Mouse (Mus musculus): ENCODE measurements around the gene Slc6a14. TPM values are rescaled to one million over a fixed set of nuclear protein-coding genes. Genes with fewer than 3 reads are reported as not detected.

Slc6a14 gene
- 0.23 and 0.67 TPM in 2 replicates for polyA plus RNA-seq (2014; fragmentation: Nextera tagmentation; extraction: Ambion mirVana)

- no peak within 1 kb of the TSS for H3K27ac ChIP-seq (replicated peaks; ENCODE audit: low read depth, low read length)
- no peak within 1 kb of the TSS for H3K4me2 ChIP-seq (ENCODE audit: low read depth, severe bottlenecking)
- no peaks in the 10 kb centered on the region for H3K9me3 ChIP-seq (ENCODE audit: control insufficient read depth, low read length)
- ATAC-seq (ENCODE audit: insufficient number of reproducible peaks, low FRiP score, low TSS enrichment, low read depth) (no peak), DNase-seq (ENCODE audit: low spot score) (no peak)
- H3K9ac ChIP-seq (ENCODE audit: low read length) = no peak within 1 kb of the TSS
- H3K4me1 ChIP-seq (ENCODE audit: control insufficient read depth, insufficient read depth, low read length) = no peaks in the 10 kb centered on the region
- H3K36me3 ChIP-seq (ENCODE audit: control insufficient read depth, insufficient read depth, low read length) = no peaks in the 10 kb centered on the region
- H3K27me3 ChIP-seq (ENCODE audit: control insufficient read depth, insufficient read depth, low read length) = no peaks in the 10 kb centered on the region
- H3K4me3 ChIP-seq (ENCODE audit: low read depth, low read length) = no peak within 1 kb of the TSS
- WGBS = 54% methylated on average over 7 of the region's 7 CpGs
Measured at GRCm38 (mm10) chrX:21714829-21715228, at the start of gene Slc6a14. Slc6a14 (plus strand) TSS chrX:21714896.

- Histone ChIP-seq H3K27me3 (ENCODE audit: control insufficient read depth, insufficient read depth, low read length) (no peaks in the 10 kb centered on the region), H3K4me1 (ENCODE audit: control insufficient read depth, insufficient read depth, low read length) (no peaks in the 10 kb centered on the region), H3K27ac (replicated peaks; ENCODE audit: low read depth, low read length) (no peak overlapping the region), H3K36me3 (ENCODE audit: control insufficient read depth, insufficient read depth, low read length) (no peaks in the 10 kb centered on the region), H3K9ac (ENCODE audit: low read length) (no peak overlapping the region), H3K4me3 (ENCODE audit: low read depth, low read length) (no peak overlapping the region), H3K4me2 (ENCODE audit: low read depth, severe bottlenecking) (no peak overlapping the region), H3K9me3 (ENCODE audit: control insufficient read depth, low read length) (no peaks in the 10 kb centered on the region)
- DNase-seq (ENCODE audit: low spot score) (peak; percentile 20), ATAC-seq (ENCODE audit: insufficient number of reproducible peaks, low FRiP score, low TSS enrichment, low read depth) (no peak)
- WGBS = 35% methylated on average over 7 of the region's 7 CpGs
Measured at GRCm38 (mm10) chrX:21670896-21671295, 43.8 kb upstream of the Slc6a14 start.

GRCm38 (mm10) chrX:21695220-21695619 is 19.5 kb upstream of the Slc6a14 start:
- Histone ChIP-seq H3K4me3 (ENCODE audit: low read depth, low read length) (no peak overlapping the region), H3K27me3 (ENCODE audit: control insufficient read depth, insufficient read depth, low read length) (no peaks in the 10 kb centered on the region), H3K9me3 (ENCODE audit: control insufficient read depth, low read length) (no peaks in the 10 kb centered on the region), H3K36me3 (ENCODE audit: control insufficient read depth, insufficient read depth, low read length) (no peaks in the 10 kb centered on the region), H3K4me1 (ENCODE audit: control insufficient read depth, insufficient read depth, low read length) (no peaks in the 10 kb centered on the region), H3K9ac (ENCODE audit: low read length) (no peak overlapping the region), H3K4me2 (ENCODE audit: low read depth, severe bottlenecking) (no peak overlapping the region), H3K27ac (replicated peaks; ENCODE audit: low read depth, low read length) (no peak overlapping the region)
- no peak for ATAC-seq (ENCODE audit: insufficient number of reproducible peaks, low FRiP score, low TSS enrichment, low read depth)
- WGBS = 78% methylated on average over 6 of the region's 6 CpGs
- no peak for DNase-seq (ENCODE audit: low spot score)

- no peak overlapping the region for H3K4me2 ChIP-seq (ENCODE audit: low read depth, severe bottlenecking)
- no peaks in the 10 kb centered on the region for H3K4me1 ChIP-seq (ENCODE audit: control insufficient read depth, insufficient read depth, low read length)
- no peaks in the 10 kb centered on the region for H3K36me3 ChIP-seq (ENCODE audit: control insufficient read depth, insufficient read depth, low read length)
- H3K27ac ChIP-seq (replicated peaks; ENCODE audit: low read depth, low read length) = no peak overlapping the region
- no peak for ATAC-seq (ENCODE audit: insufficient number of reproducible peaks, low FRiP score, low TSS enrichment, low read depth)
- H3K9me3 ChIP-seq (ENCODE audit: control insufficient read depth, low read length) = no peaks in the 10 kb centered on the region
- H3K27me3 ChIP-seq (ENCODE audit: control insufficient read depth, insufficient read depth, low read length) = no peaks in the 10 kb centered on the region
- H3K4me3 ChIP-seq (ENCODE audit: low read depth, low read length) = no peak overlapping the region
- 82% methylated on average over 3 of the region's 3 CpGs for WGBS
- no peak overlapping the region for H3K9ac ChIP-seq (ENCODE audit: low read length)
- no peak for DNase-seq (ENCODE audit: low spot score)
Measured at GRCm38 (mm10) chrX:21695687-21696086, 19.0 kb upstream of the Slc6a14 start.

GRCm38 (mm10) chrX:21701646-21702045 is 13.1 kb upstream of the Slc6a14 start:
- no peak overlapping the region for H3K27ac ChIP-seq (replicated peaks; ENCODE audit: low read depth, low read length)
- H3K27me3 ChIP-seq (ENCODE audit: control insufficient read depth, insufficient read depth, low read length) = no peaks in the 10 kb centered on the region
- DNase-seq (ENCODE audit: low spot score) (no peak), ATAC-seq (ENCODE audit: insufficient number of reproducible peaks, low FRiP score, low TSS enrichment, low read depth) (no peak)
- no peaks in the 10 kb centered on the region for H3K4me1 ChIP-seq (ENCODE audit: control insufficient read depth, insufficient read depth, low read length)
- WGBS = 87% methylated on average over 4 of the region's 4 CpGs
- no peak overlapping the region for H3K4me2 ChIP-seq (ENCODE audit: low read depth, severe bottlenecking)
- H3K9ac ChIP-seq (ENCODE audit: low read length) = no peak overlapping the region
- H3K4me3 ChIP-seq (ENCODE audit: low read depth, low read length) = no peak overlapping the region
- H3K36me3 ChIP-seq (ENCODE audit: control insufficient read depth, insufficient read depth, low read length) = no peaks in the 10 kb centered on the region
- no peaks in the 10 kb centered on the region for H3K9me3 ChIP-seq (ENCODE audit: control insufficient read depth, low read length)

- H3K36me3 ChIP-seq (ENCODE audit: control insufficient read depth, insufficient read depth, low read length) = no peaks in the 10 kb centered on the region
- H3K4me2 ChIP-seq (ENCODE audit: low read depth, severe bottlenecking) = no peak overlapping the region
- H3K9me3 ChIP-seq (ENCODE audit: control insufficient read depth, low read length) = no peaks in the 10 kb centered on the region
- H3K4me1 ChIP-seq (ENCODE audit: control insufficient read depth, insufficient read depth, low read length) = no peaks in the 10 kb centered on the region
- no peaks in the 10 kb centered on the region for H3K27me3 ChIP-seq (ENCODE audit: control insufficient read depth, insufficient read depth, low read length)
- no peak overlapping the region for H3K4me3 ChIP-seq (ENCODE audit: low read depth, low read length)
- DNase-seq (ENCODE audit: low spot score) (no peak), ATAC-seq (ENCODE audit: insufficient number of reproducible peaks, low FRiP score, low TSS enrichment, low read depth) (no peak)
- WGBS = 87% methylated on average over 1 of the region's 1 CpGs
- no peak overlapping the region for H3K9ac ChIP-seq (ENCODE audit: low read length)
- no peak overlapping the region for H3K27ac ChIP-seq (replicated peaks; ENCODE audit: low read depth, low read length)
Measured at GRCm38 (mm10) chrX:21704470-21704869, 10.2 kb upstream of the Slc6a14 start.

- Histone ChIP-seq H3K9ac (ENCODE audit: low read length) (no peak overlapping the region), H3K27ac (replicated peaks; ENCODE audit: low read depth, low read length) (no peak overlapping the region), H3K4me3 (ENCODE audit: low read depth, low read length) (no peak overlapping the region), H3K9me3 (ENCODE audit: control insufficient read depth, low read length) (no peaks in the 10 kb centered on the region), H3K4me2 (ENCODE audit: low read depth, severe bottlenecking) (no peak overlapping the region), H3K4me1 (ENCODE audit: control insufficient read depth, insufficient read depth, low read length) (no peaks in the 10 kb centered on the region), H3K27me3 (ENCODE audit: control insufficient read depth, insufficient read depth, low read length) (no peaks in the 10 kb centered on the region), H3K36me3 (ENCODE audit: control insufficient read depth, insufficient read depth, low read length) (no peaks in the 10 kb centered on the region)
- ATAC-seq (ENCODE audit: insufficient number of reproducible peaks, low FRiP score, low TSS enrichment, low read depth) (no peak), DNase-seq (ENCODE audit: low spot score) (no peak)
- WGBS = 70% methylated on average over 5 of the region's 5 CpGs
Measured at GRCm38 (mm10) chrX:21715293-21715692, 597 bp downstream of the Slc6a14 start.

- H3K27me3 ChIP-seq (ENCODE audit: control insufficient read depth, insufficient read depth, low read length) = no peaks in the 10 kb centered on the region
- no peak overlapping the region for H3K9ac ChIP-seq (ENCODE audit: low read length)
- 94% methylated on average over 2 of the region's 2 CpGs for WGBS
- H3K9me3 ChIP-seq (ENCODE audit: control insufficient read depth, low read length) = no peaks in the 10 kb centered on the region
- DNase-seq (ENCODE audit: low spot score) (no peak), ATAC-seq (ENCODE audit: insufficient number of reproducible peaks, low FRiP score, low TSS enrichment, low read depth) (no peak)
- no peaks in the 10 kb centered on the region for H3K4me1 ChIP-seq (ENCODE audit: control insufficient read depth, insufficient read depth, low read length)
- no peak overlapping the region for H3K27ac ChIP-seq (replicated peaks; ENCODE audit: low read depth, low read length)
- H3K4me3 ChIP-seq (ENCODE audit: low read depth, low read length) = no peak overlapping the region
- no peaks in the 10 kb centered on the region for H3K36me3 ChIP-seq (ENCODE audit: control insufficient read depth, insufficient read depth, low read length)
- H3K4me2 ChIP-seq (ENCODE audit: low read depth, severe bottlenecking) = no peak overlapping the region
Measured at GRCm38 (mm10) chrX:21716885-21717284, 2.2 kb downstream of the Slc6a14 start.

- H3K9ac ChIP-seq (ENCODE audit: low read length) = no peak within 1 kb of the TSS
- no peaks in the 10 kb centered on the region for H3K27me3 ChIP-seq (ENCODE audit: control insufficient read depth, insufficient read depth, low read length)
- no peak within 1 kb of the TSS for H3K4me2 ChIP-seq (ENCODE audit: low read depth, severe bottlenecking)
- no peaks in the 10 kb centered on the region for H3K36me3 ChIP-seq (ENCODE audit: control insufficient read depth, insufficient read depth, low read length)
- no peak within 1 kb of the TSS for H3K4me3 ChIP-seq (ENCODE audit: low read depth, low read length)
- DNase-seq (ENCODE audit: low spot score) (no peak), ATAC-seq (ENCODE audit: insufficient number of reproducible peaks, low FRiP score, low TSS enrichment, low read depth) (no peak)
- no peak within 1 kb of the TSS for H3K27ac ChIP-seq (replicated peaks; ENCODE audit: low read depth, low read length)
- no peaks in the 10 kb centered on the region for H3K4me1 ChIP-seq (ENCODE audit: control insufficient read depth, insufficient read depth, low read length)
- no peaks in the 10 kb centered on the region for H3K9me3 ChIP-seq (ENCODE audit: control insufficient read depth, low read length)
Measured at GRCm38 (mm10) chrX:21744997-21745396, 30.3 kb downstream of the Slc6a14 start, which contains the start of gene Gm28269. Gm28269 (minus strand) TSS chrX:21745097.
